Mouse (Mus musculus) adrenal gland, postnatal 25 days (tissue): ENCODE data around the gene Dctn2. TPM values are rescaled to one million over a fixed set of nuclear protein-coding genes. Genes with fewer than 3 reads are reported as not detected.

Experiments
- DNase-seq: peaks from one replicate; pipeline ENCODE4 v3.0.0; 2021; ENCODE audit warnings: mixed read lengths
- total RNA-seq: library from RNA; stranded (reverse); gene quantifications from 2 replicates; pipeline ENCODE4 v1.2.3, GENCODE M21; 2021

The Dctn2 gene
- total RNA-seq, 1 experiment from 2014 or later: 197 TPM

DNA sequence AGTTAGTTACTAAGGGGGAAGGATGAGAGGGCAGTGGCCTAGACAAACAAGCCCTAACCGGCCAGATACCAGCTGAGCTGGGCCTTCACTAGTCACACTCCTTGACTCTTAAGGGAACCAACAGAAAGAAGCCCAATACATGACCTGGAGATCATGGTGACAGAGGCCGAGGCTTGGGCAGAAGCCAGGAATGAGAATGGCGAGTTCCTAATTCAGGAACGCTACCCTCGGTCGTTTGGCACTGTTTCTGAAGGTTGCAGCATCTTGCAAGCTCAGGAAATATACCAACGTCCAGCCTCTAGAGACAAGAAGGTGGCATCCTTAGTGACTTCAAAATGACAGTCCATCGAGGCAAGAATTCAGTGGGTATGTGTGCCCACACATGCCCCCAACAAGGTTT, 1.8 kb upstream of the Dctn2 start:
- no peak for DNase-seq

DNA sequence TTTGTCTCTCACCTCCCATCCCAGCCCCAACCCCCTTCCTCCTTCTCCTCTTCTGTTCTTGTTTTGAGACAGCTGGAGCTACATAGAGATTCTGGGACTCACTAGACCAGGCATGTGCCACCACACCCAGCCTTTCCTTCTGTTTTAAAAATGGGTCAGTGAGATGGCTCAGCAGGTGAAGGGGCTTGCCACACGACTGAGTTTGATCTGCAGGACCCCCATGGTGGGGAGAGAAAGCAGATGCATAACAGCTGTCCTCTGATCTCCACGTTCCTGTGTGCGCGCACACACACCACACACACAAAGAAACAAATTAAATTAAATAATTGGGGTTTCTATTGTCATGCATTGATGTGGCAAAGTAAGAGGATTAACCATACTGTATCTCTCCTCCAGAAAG, 1.2 kb upstream of the Dctn2 start:
- no peak for DNase-seq

DNA sequence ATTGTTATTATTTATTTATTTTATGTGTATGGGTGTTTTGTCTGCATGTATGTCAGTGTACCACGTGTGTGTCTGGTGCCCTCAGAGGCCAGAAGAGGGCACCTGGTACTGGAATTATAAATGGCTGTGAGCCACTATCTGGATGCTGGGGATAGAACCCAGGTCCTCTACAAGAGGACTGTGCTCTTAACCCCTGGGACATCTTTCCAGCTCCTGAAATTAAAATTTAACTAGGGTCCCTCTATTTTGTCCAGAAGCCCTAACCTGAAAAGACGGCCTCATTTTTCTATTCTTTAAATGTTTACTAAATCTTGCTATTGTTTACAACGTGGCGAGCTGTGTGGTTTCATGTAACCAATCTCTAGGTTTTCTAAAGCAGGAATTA, 449 bp upstream of the Dctn2 start:
- DNase-seq: no peak

DNA sequence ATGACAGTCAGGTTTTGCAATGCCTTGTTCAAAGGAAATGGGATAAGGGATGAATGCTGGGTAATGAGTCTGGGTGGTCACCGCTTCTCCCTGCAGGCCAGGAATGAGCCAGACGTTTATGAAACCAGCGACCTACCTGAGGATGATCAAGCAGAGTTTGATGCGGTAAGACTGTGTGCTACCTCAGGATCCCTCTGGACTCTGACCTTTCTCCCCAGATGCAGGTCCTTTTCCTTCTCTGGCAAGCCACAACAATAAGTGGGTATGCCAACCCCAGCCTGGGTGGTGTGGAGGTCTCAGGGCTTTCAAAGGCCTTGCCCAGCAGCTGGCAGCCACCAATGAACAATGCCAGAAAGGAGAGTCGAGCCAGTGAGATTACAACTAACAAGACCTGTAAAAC, 1.1 kb downstream of the Dctn2 start:
- no peak for DNase-seq

DNA sequence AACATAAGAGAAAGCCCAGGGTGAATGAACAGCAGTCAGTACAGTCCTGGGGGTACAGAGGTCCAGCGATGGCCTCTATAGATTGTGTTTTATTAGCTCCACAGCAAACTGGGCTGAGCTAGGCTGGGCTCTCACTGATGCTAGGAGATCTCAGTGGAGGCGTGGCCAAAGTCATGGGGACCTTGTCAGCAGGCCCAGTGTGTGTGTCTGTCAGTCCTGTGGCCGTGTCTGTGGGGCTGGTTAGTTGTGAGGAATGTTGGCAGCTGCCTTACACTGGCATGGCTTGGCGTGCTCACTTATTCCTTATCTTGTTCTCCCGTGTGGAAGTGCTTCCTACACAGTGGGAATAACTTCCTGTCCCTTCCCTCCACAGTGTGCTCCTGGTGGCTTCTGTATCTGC, 2.2 kb downstream of the Dctn2 start:
- DNase-seq: no peak

DNA sequence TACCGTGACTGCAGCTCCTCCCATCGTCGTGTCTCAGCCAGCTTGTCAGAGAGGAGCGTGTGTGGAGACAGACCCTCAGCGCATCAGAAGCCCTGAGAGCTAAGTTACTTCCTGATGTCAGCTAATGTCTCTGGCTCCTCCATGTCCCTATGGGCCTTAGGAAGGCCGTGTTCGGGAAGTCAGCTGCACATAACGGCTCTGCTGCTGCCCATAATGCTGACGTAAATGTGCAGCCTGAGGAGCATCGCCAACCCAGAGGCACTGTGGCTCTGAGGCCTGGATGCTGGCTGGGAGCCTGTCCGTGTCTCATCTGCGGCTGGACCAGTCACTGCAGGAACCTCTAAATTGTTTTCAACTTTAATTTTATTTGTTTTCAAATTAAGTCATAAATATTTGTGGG, 2.9 kb downstream of the Dctn2 start:
- DNase-seq: no peak

DNA sequence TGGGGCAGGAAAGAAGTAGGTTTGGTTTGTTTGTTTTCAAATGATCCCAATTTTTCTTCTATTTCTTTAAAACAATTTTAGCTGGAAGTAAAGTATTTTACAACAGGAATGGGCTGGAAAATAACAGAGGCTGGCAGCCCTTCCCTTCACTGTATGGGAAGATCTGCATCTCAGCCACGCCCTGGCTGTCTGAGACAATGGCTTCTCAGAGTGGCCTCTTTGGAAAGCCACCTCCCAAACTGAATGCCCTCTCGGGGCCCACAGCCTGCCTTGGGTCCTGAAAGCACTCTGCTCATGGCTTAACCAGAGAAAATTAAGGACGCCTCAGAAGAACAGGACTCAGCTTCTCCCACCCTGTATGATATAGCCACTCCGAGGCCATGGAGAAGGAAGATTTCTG, 3.7 kb downstream of the Dctn2 start:
- DNase-seq: no peak

DNA sequence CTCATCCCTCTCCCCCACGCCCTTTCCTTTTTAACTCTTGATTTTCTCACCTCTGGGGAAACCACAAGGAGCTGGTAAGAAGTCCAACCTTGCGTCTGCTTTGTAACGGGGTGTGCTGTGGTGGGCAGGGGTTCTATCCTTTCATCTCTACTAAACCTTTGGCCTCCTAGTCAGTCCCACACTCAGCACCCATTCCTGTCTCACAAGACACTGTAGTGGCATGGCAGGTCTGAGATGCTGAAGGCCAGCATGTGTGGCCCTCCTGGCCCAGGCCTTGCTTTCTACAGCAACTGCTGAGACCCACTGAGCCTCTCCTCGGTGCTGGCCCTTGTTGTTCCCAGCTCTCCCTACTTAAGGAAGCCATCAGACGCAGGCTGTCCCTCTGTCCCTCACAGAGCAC, 6.2 kb downstream of the Dctn2 start:
- no peak for DNase-seq

DNA sequence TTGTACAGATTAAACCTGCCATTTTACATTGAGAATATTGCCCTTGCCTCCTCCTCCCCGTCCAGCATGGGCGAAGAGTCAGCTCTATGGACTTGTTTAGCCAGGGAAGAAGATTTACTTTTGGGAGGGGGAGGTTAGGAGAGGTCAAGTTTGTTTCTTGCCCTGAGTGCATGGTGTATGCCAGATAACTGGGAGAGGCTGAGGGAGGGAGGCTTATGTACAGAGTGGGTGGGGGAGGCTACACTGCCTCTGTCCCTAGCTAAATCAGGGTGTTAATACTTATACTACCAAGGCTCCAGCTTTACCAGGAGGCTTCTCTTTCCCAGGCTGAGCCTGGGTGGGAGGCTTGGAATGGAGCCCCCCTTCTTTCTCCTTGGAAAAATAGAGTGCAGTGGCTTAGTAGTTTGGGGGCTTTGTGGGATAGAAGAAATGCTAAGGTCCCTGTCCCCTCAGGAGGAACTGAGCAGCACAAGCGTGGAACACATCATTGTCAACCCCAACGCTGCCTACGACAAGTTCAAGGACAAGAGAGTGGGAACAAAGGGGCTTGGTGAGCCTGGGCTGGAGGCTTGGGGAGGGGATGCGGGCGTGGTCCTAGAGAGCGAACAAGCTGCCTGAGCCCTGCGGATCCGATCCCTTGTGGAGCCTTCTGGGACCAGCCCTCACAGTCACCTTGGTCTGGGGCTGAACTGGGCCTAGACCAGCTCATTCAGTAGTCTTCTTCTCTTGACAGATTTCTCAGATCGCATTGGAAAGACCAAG, 8.3 kb downstream of the Dctn2 start:
- no peak for DNase-seq

DNA sequence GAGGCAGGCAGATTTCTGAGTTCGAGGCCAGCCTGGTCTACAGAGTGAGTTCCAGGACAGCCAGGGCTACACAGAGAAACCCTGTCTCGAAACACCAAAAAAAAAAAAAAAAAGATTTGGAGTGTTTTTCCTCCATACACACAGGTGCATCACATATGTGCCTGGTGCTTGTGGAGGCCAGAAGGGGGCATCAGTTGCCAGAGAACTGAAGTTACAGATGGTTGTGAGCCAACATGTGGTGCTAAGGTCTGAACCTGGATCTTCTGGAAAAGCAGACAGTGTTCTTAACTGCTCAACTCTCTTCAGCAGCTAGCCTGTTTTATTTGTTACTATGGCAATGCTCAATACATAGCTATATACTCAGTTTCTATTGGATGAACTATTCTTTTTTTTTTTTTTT, 13.6 kb downstream of the Dctn2 start:
- no peak for DNase-seq

DNA sequence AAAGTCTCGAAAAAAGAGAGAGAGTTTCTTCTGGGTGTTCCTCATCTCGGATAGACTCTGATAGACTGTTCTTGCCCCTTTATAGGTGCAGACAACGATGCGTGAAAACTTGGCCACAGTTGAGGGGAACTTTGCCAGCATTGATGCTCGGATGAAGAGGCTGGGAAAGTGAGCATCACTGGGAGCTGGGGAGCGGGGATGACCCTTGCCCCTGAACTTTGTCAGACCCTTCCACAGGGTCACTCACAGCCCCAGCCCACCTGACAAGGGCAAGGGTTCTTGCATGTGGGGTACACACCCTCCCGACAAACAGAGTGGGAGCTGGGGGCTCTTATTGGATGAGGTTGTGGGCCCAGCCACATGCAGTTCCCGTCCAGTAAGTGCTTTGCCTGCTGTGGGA, 15.1 kb downstream of the Dctn2 start:
- DNase-seq: no peak

DNA sequence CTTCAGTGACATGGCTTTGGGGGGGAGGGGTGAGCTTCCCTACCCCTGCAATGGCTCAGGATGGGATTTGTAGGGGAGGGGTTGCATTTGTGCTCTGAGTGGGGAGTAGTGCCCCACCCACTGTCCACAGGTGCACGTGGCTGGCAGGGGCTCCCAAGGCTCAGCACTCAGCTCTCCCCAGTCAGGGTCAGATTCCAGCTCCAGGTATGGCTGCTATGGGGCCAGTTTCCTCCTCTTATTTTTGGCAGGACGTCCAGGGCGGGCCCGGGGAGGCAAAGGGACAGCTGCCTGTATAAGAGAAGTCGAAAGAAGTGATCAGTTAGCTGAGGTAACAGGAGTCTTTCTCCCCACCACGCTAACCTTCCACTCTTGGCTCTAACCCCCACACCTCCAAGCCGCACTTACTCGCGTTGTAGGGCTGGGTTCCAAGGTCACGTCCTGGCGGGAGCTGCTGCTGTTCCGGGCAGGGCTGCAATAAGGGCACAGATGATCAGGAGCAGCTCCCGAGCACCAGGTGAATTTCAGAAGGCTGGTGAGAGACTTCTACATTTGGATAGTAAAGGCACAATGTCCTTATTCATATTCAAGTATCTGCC, 16.6 kb downstream of the Dctn2 start:
- no peak for DNase-seq

DNA sequence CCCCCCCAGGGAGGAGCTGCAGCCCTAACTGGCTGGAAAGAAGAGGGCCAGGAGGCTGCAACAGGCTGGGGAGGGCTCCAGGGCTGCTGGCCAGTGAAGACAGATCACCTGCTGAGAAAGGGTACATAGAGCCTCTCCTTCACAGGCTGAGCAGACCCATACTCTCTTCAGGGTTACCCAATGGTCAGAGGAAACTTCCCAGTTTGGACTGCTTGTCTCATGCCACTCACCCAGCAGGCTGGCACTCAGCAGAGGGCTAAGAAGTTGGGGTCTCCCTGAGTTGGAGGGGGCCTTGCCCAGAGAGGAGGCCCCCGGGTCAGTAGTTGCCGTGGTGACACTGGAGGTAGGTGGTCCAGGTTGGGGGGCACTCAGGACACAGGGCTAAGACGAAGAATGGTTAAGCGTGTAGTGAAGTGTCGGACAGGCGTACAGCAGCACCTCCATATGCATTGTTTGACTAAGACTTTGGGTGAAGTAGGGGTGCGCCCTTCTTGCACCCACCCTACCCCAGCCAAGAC, 18.0 kb downstream of the Dctn2 start:
- DNase-seq: no peak

DNA sequence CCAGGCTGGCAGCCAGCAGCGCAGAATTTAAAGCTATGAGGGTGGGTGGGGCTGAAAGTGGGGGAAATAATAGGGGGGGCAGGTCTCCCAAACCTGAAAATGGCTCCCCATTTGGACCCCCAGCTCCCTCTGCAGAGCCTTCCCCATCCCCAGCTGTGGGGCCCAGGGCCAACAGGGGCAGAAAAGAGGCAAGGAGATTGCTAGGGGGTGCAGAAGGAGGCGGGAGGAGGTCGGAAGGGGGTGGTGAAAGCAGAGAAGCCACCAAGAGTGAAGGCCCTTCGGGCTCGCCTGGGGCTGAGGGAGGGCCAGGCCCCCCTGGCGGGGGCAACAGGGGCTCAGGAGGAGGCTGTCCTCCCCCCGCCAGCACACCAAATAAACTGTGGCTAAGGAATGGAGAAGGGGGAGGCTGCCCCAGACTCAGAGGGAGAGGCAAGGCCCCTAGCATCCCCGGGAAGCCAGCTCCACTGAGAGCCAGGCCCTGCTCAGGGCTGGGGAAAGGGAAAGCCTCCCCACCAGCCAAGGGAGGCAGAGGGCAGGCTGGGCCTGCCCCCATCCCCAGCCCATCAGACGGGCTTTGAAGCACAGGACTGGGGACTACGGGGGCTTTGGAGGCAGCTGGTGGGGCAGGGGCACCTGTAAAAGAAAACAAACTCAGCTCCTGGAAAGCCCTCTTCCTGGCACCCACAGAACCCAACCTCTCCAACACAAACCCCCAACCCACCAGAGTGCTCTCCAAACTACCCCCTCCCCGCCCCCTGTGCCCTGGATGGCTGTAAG, 18.7 kb downstream of the Dctn2 start:
- DNase-seq: no peak

DNA sequence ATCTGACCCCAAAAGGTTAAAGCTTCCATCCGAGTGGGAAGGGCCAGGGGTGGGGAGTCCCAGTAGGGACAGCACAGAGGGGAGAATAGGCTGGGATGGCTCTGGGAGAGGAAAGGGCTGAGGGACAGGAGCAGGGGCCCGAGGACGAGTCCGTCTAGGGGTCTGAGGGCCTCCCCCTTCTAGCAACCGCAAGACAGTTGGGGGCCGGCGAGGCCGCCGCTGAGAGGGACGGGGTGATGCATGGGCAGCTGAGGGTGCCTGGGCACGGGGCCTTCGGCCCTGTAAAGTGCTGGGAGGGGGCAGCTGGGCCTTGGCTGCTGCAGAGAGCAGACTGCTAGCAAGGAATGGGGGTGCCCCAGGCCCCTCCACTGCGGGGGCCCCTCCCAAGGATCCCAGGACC, 19.5 kb downstream of the Dctn2 start:
- DNase-seq: no peak

DNA sequence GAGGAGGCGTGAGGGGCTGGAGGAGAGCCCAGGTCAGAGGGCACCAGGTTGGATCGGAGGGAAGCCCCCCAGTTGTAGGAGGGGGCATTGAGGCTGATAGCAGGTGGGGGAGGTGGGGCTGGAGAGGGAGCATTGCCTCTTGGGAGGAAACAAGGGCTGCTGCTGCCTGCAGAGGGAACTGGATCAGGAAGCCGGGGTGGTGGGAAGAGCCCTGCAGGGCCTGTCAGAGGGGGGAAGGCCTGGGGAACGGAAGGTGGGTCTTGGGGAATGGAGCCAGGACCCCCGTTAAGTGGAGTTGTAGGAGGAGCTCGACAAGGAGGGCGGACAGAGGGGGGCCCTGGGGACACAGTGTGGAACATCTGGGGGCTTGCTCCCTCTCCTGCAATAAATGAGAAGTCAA, 20.0 kb downstream of the Dctn2 start:
- DNase-seq: no peak

DNA sequence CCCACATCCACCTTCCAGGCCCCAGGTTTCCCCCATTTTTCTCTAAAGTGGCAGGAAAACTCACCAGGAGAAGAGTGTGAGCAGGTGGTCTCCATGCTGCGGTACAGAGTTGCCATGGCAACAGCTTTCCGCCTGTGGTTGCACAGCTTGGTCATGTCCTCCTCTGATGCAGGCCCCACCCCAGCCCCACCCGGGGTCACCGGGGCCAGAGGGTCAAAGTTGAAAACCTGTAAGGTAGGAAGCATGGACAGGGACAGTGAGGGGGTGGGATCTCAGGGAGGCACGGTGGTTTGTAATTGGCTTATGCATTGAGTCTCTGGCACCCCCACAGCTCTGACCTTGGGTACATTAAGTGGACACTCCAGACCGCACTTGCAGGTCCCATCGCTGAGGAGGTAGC, 20.6 kb downstream of the Dctn2 start:
- no peak for DNase-seq

DNA sequence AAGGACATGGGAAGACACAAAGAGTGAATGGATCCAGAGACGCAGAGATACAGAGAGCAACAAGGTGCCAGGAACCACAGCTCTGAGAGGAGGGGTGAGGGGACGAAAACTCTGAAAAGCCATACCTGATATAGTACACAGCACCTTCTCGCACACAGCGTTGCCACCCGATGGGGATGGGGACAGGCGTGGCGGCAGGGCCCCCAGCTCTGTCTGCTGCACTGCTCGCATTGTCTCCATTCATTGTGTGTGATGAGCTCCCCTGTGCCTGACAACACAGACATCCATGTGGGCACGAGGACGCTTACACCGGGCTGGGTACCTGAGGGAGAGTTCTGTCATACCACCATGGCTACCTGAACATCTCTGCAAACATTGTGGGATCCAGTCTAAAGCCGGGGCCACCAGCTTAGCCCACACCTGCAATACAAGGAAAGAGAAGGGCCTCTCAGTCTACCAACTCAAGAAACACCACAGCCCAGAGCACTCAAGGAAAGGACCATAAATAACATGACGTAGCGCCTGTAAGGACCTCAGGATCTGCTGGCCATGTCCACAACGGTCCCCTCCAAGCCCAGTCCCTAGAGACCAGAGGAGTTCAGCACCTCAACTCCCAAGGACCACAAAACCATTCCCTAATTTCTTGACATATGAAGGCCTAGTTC, 21.2 kb downstream of the Dctn2 start:
- DNase-seq: no peak

DNA sequence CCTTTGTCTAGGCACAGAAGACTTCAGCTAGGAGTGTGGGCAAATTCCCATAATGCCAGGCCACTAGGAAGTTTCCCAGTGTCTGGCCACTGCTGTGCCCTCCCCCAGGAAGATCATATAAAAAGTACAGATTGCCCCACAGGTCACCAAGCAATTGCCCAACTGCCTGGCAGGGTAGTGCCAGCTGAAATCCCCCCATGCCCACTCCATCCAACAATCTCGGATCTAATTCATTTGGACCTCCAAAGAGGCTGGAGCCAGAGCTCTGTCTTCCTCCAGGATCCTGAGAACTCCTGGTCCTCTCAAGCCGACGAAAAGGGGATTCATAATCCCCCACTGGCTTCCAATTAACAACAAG, 21.7 kb downstream of the Dctn2 start:
- DNase-seq: no peak

DNA sequence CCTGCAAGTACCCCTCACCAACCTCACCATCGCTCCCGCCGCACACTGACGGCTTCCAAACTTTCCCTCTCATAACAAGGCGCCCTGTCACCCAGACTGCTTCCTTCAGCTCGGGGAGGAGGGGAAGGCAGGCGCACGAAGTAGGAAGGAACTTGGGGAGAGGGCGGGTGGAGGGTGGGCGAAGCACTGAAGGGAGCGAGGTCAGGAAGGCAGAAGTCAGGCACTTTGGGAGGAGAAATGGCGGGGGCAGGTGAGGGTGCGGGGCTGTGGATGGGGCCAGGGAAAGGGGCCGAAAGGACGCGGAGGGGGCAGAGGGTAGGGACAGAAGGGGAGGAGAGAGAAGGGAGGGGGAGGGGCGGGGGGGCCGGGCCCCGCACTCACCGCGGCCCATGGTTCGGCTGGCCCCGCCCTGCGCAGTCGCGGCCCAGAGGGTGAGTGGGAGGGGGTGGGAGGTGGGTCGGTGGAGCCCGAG, 22.2 kb downstream of the Dctn2 start:
- peak; percentile 48 for DNase-seq

DNA sequence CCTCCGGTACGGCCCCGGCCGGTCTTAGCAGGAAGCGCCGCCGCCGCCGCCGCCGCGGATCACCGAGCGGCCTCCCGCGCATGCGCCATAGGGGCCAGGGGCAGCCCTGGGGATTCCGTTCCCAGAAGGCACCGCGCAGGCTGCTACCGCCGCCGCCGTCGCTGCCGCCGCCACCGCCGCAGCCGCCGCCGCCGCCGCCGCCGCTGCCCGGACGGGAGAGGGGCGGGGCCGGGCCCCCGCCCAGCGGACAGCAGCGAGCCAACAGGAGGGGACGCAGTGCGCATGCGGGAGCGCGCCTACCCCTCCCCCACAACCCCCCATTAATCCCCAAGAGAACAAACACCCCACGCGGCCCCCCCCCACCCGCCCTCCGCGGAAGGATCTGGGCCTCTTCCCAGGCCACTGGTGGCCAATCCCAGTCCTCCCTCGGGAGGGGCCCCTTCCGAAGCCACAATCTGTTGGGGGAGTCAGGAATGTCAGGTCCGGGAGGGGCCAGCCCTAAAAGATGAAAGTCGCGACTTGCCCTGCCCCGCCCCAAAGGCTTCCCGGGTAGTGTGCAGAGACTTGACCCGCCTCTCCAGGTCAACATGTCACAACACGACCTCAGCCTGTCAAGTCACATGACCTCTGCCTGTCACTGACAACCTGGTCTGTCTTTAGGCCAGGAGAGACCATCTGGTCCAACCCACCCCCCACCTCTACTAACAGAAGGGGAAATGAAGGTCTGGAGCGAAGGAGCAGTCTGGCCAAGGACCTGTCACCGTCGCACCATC, 22.8 kb downstream of the Dctn2 start, which contains the start of gene Mbd6:
Gene Mbd6 (minus strand): TSS at position 219 of the 773 bp plus-strand sequence.
- peak; percentile 91 for DNase-seq
